Comparison of ENCODE assay signal across 8 mouse cellular contexts in the genomic region with DNA sequence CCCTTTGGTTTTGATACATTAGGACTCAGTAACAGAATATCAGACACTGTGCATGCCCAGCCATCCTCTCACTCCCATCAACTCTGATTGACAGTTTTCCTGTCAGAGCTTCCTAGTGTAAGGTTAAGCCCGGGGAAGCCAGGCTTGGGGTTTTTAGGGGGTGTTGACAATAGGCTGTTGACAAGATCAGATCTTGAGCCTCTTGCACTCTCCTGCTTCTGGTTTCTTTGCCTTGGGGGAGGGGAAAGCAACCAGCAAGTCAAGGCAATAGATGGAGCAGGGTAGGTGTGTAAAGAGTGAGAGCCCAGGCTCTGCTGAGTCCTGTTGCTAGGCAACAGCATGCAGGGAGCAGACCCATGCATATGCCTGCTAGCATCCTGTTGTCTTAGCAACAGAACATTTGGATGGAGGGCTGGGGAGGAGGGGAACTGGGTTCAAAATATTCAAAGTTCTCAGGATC.
DNase-seq lines count a peak whose midpoint lies in the region; ATAC-seq lines count a peak whose summit lies in the region.

No protein-coding gene starts in this region.

- no peaks in the 10 kb centered on the region for H3K36me3 ChIP-seq in kidney, embryonic 15.5 days
- H3K36me3 ChIP-seq in hindbrain, embryonic 15.5 days = no peaks in the 10 kb centered on the region
- H3K36me3 ChIP-seq in limb, embryonic 12.5 days = no peaks in the 10 kb centered on the region

- H3K4me2 ChIP-seq in kidney, embryonic 15.5 days = no peak overlapping the region
- peak overlapping the region; percentile 15; the same call in 1 of the 2 replicates for H3K4me2 ChIP-seq in hindbrain, embryonic 15.5 days
- no peak overlapping the region for H3K4me2 ChIP-seq in limb, embryonic 12.5 days

- no peak overlapping the region for H3K27ac ChIP-seq in kidney, embryonic 15.5 days
- peak overlapping the region; percentile 79 for H3K27ac ChIP-seq in hindbrain, embryonic 15.5 days (replicated peaks)
- H3K27ac ChIP-seq in limb, embryonic 12.5 days = no peak overlapping the region

- no peaks in the 10 kb centered on the region for H3K27me3 ChIP-seq in kidney, embryonic 15.5 days
- no peaks in the 10 kb centered on the region for H3K27me3 ChIP-seq in hindbrain, embryonic 15.5 days
- H3K27me3 ChIP-seq in limb, embryonic 12.5 days = no peaks in the 10 kb centered on the region

- H3K4me1 ChIP-seq in kidney, embryonic 15.5 days = no peaks in the 10 kb centered on the region
- H3K4me1 ChIP-seq in hindbrain, embryonic 15.5 days (replicated peaks) = peaks cover 19% of the 10 kb centered on the region
- H3K4me1 ChIP-seq in limb, embryonic 12.5 days (replicated peaks) = peaks cover 9% of the 10 kb centered on the region

- intact Hi-C loops in gastrocnemius, postnatal 14 days (cut with DNase I; ENCODE audit: low total_unique reads) = no loop called here

- no peaks in the 10 kb centered on the region for H3K9me3 ChIP-seq in kidney, embryonic 15.5 days (replicated peaks)
- H3K9me3 ChIP-seq in hindbrain, embryonic 15.5 days = no peaks in the 10 kb centered on the region
- H3K9me3 ChIP-seq in limb, embryonic 12.5 days = no peaks in the 10 kb centered on the region

- H3K9ac ChIP-seq in kidney, embryonic 15.5 days = no peak overlapping the region
- no peak overlapping the region for H3K9ac ChIP-seq in hindbrain, embryonic 15.5 days
- no peak overlapping the region for H3K9ac ChIP-seq in limb, embryonic 12.5 days (replicated peaks)

- 41% methylated on average over 1 of the region's 1 CpGs for whole genome bisulfite sequencing in kidney, embryonic 15.5 days
- 5% methylated on average over 1 of the region's 1 CpGs for WGBS in hindbrain, embryonic 15.5 days
- 34% methylated on average over 1 of the region's 1 CpGs for WGBS in limb, embryonic 12.5 days

- DNase-seq in kidney, postnatal 25 days = no peak
- peak; percentile 60 for DNase-seq in right cerebral cortex, postnatal 25 days
- no peak for DNase-seq in gastrocnemius, postnatal 14 days
- DNase-seq in kidney, postnatal 4 days = no peak
- DNase-seq in liver = no peak

- no peak overlapping the region for H3K4me3 ChIP-seq in kidney, embryonic 15.5 days (replicated peaks)
- no peak overlapping the region for H3K4me3 ChIP-seq in hindbrain, embryonic 15.5 days
- H3K4me3 ChIP-seq in limb, embryonic 12.5 days (replicated peaks) = no peak overlapping the region

- peak; percentile 83 for ATAC-seq in kidney, embryonic 15.5 days (replicated peaks; ENCODE audit: low FRiP score)
- ATAC-seq in hindbrain, embryonic 15.5 days (ENCODE audit: low FRiP score, low read depth) = peak; percentile 99
- ATAC-seq in limb, embryonic 12.5 days (ENCODE audit: insufficient number of reproducible peaks, insufficient read depth, low FRiP score, low TSS enrichment, low read depth) = peak; percentile 84
